Mouse (Mus musculus) lung, adult 2 months (tissue): ENCODE measurements around the gene Kcnh1.

Source experiments
- CTCF ChIP-seq: fragments of 200-500 bp; IDR thresholded peaks from 2 replicates; pipeline ENCODE4 v1.5.1; 2011; ENCODE audit warnings: mild to moderate bottlenecking, low read length, control low read depth; ENCODE audit not compliant: insufficient read depth
- POLR2A ChIP-seq: fragments of 200-500 bp; IDR thresholded peaks from 2 replicates; pipeline ENCODE4 v1.6.1; 2011; ENCODE audit warnings: low read depth, mild to moderate bottlenecking, control low read depth, low read length, borderline replicate concordance; ENCODE audit errors: extremely low read depth

DNA sequence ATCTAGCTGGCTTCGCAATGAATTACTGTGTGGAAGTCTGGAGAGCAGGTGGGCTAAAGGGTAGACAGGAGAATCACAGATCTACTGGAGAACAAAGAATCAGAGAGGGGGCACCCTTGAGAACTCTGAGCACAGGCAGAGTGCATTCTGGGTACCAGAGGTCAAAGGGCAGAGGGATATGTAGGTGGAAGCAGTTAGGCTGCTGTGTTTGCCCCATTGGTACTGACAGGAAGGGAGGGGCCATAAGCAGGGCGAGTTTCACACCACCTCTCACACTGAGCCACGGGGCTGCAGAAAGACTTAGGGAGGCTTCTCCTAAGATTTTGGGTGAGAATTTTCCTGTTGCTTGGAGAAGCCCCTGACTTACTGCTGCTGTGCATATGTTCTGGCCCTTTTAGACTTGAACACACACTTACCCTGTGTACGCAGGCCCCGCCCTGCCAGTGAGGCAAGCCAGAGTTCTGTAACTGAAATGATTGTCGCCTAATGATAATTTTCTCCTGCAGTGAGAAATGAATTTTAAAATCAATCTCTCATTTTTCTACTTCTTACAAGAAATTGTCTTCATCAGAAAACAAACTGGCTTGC, 121.4 kb downstream of the Kcnh1 start:
- TF ChIP-seq CTCF (no peak), POLR2A (no peak)
